Mouse (Mus musculus): ENCODE measurements around the gene Prkaa2.

GRCm38 (mm10) chr4:105033153-105033552 lies 76.5 kb downstream of the Prkaa2 start:
- TF ChIP-seq CTCF (IDR thresholded peaks at IDR 0.05; ENCODE audit: insufficient read depth, low read length) (no peak), POLR2A (IDR thresholded peaks at IDR 0.05; ENCODE audit: borderline replicate concordance, extremely low read depth, low read depth, low read length) (no peak)
